Mouse (Mus musculus) embryonic facial prominence, embryonic 10.5 days (tissue): ENCODE measurements around the gene Gcnt2. TPM values are rescaled to one million over a fixed set of nuclear protein-coding genes. Genes with fewer than 3 reads are reported as not detected.
"Not testable (repeated sequence)": the region's sequence is repeated elsewhere in the genome, so short reads cannot be mapped to it uniquely, and the experiment has no call there.

Experiments
- DNase-seq: peaks from one replicate; pipeline ENCODE4 v3.0.0-alpha.2; 2017; ENCODE audit warnings: low spot score
- H3K27ac ChIP-seq: fragments of 300-500 bp; sonication (generic); replicated peaks from 2 replicates; pipeline ENCODE4 v1.5.1; 2016; ENCODE audit warnings: mild to moderate bottlenecking
- H3K27me3 ChIP-seq: fragments of 300-500 bp; sonication (generic); replicated peaks from 2 replicates; pipeline ENCODE4 v1.6.1; 2016; ENCODE audit warnings: low read depth, mild to moderate bottlenecking; ENCODE audit not compliant: poor library complexity, severe bottlenecking
- H3K36me3 ChIP-seq: fragments of 300-500 bp; sonication (generic); replicated peaks from 2 replicates; pipeline ENCODE4 v1.6.1; 2016; ENCODE audit warnings: mild to moderate bottlenecking, moderate library complexity
- H3K4me1 ChIP-seq: fragments of 300-500 bp; sonication (generic); 2 replicates; pipeline ENCODE4 v1.6.1; 2016
- H3K4me3 ChIP-seq: fragments of 300-500 bp; sonication (generic); 2 replicates; pipeline ENCODE4 v1.5.1; 2016; ENCODE audit warnings: mild to moderate bottlenecking, moderate library complexity
- H3K9me3 ChIP-seq: fragments of 300-500 bp; sonication (generic); 2 replicates; pipeline ENCODE4 v1.6.1; 2016; ENCODE audit warnings: mild to moderate bottlenecking
- WGBS: fragments of 180-500 bp; shearing (Covaris S2); methylation state at CpG from one replicate; pipeline ENCODE4 v1.1.7; 2016; 5-methylcytosine and 5-hydroxymethylcytosine counted together
- polyA plus RNA-seq: library from polyadenylated mRNA; unstranded; fragments of >200 nt; fragmentation: Nextera tagmentation; extraction: Ambion mirVana; gene quantifications from 2 replicates; pipeline ENCODE4 v1.2.1, GENCODE M21; 2016

Gcnt2 gene
- polyA plus RNA-seq, 1 experiment from 2014 or later: 2.9 TPM

GRCm38 (mm10) chr13:40877589-40877988 is 18.0 kb downstream of the Gcnt2 start:
- Histone ChIP-seq H3K4me1 (peaks cover 15% of the 10 kb centered on the region), H3K27ac (no peak overlapping the region)

GRCm38 (mm10) chr13:40880557-40880956 is 21.0 kb downstream of the Gcnt2 start:
- H3K27ac ChIP-seq: no peak overlapping the region
- no peak for DNase-seq
- no peak overlapping the region for H3K4me3 ChIP-seq
- 81% methylated on average over 8 of the region's 8 CpGs for WGBS
- H3K4me1 ChIP-seq: peaks cover 28% of the 10 kb centered on the region
- H3K36me3 ChIP-seq: no peaks in the 10 kb centered on the region
- no peaks in the 10 kb centered on the region for H3K9me3 ChIP-seq
- peaks cover 79% of the 10 kb centered on the region for H3K27me3 ChIP-seq

More at GRCm38 (mm10) chr13:40877589-40877988, 18.0 kb downstream of the Gcnt2 start:
- 82% methylated on average over 4 of the region's 4 CpGs for WGBS
- Histone ChIP-seq H3K36me3 (no peaks in the 10 kb centered on the region), H3K9me3 (0 out of 2 replicates have a peak, but pooled peaks cover 2% of the 10 kb centered on the region), H3K27me3 (peaks cover 66% of the 10 kb centered on the region), H3K4me3 (no peak overlapping the region)
- DNase-seq: no peak

- WGBS: 76% methylated on average over 5 of the region's 5 CpGs
- Histone ChIP-seq H3K36me3 (no peaks in the 10 kb centered on the region), H3K27me3 (peaks cover 76% of the 10 kb centered on the region)
These were observed 23.1 kb downstream of the Gcnt2 start for GRCm38 (mm10) chr13:40882606-40883005.

GRCm38 (mm10) chr13:40883903-40884302 is 24.3 kb downstream of the Gcnt2 start:
- Histone ChIP-seq H3K9me3 (no peaks in the 10 kb centered on the region), H3K4me1 (peaks cover 42% of the 10 kb centered on the region), H3K36me3 (no peaks in the 10 kb centered on the region), H3K27ac (no peak overlapping the region), H3K4me3 (no peak overlapping the region), H3K27me3 (peaks cover 80% of the 10 kb centered on the region)
- DNase-seq: peak; percentile 30
- WGBS: 63% methylated on average over 9 of the region's 9 CpGs

More at GRCm38 (mm10) chr13:40882606-40883005, 23.1 kb downstream of the Gcnt2 start:
- peaks cover 47% of the 10 kb centered on the region for H3K4me1 ChIP-seq
- DNase-seq: no peak
- H3K4me3 ChIP-seq: no peak overlapping the region
- no peaks in the 10 kb centered on the region for H3K9me3 ChIP-seq
- H3K27ac ChIP-seq: no peak overlapping the region

- Histone ChIP-seq H3K27me3 (peaks cover 71% of the 10 kb centered on the region), H3K36me3 (no peaks in the 10 kb centered on the region), H3K4me3 (no peak overlapping the region), H3K4me1 (peaks cover 40% of the 10 kb centered on the region), H3K9me3 (no peaks in the 10 kb centered on the region), H3K27ac (no peak overlapping the region; the same call in 1 of the 2 replicates)
- WGBS: 45% methylated on average over 5 of the region's 5 CpGs
- DNase-seq: peak; percentile 28
These were observed 25.3 kb downstream of the Gcnt2 start for GRCm38 (mm10) chr13:40884878-40885277.

- peaks cover 59% of the 10 kb centered on the region for H3K27me3 ChIP-seq
- peak overlapping the region; percentile 84; the same call in 1 of the 2 replicates for H3K27ac ChIP-seq
- no peak for DNase-seq
- H3K9me3 ChIP-seq: no peaks in the 10 kb centered on the region
- WGBS: 34% methylated on average over 10 of the region's 10 CpGs
- peak overlapping the region; percentile 53 for H3K4me3 ChIP-seq
- no peaks in the 10 kb centered on the region for H3K36me3 ChIP-seq
- H3K4me1 ChIP-seq: peaks cover 40% of the 10 kb centered on the region
These were observed 26.5 kb downstream of the Gcnt2 start for GRCm38 (mm10) chr13:40885935-40886642.

- Histone ChIP-seq H3K9me3 (no peaks in the 10 kb centered on the region), H3K27me3 (peaks cover 55% of the 10 kb centered on the region), H3K27ac (peak overlapping the region; percentile 84), H3K4me3 (peak overlapping the region; percentile 53), H3K36me3 (no peaks in the 10 kb centered on the region), H3K4me1 (peaks cover 40% of the 10 kb centered on the region)
- peak; percentile 56 for DNase-seq
- WGBS: 2% methylated on average over 22 of the region's 22 CpGs
These were observed 27.3 kb downstream of the Gcnt2 start for GRCm38 (mm10) chr13:40886643-40887381.

- 86% methylated on average over 5 of the region's 5 CpGs for WGBS
- peaks cover 35% of the 10 kb centered on the region for H3K4me1 ChIP-seq
- H3K27ac ChIP-seq: no peak overlapping the region
- H3K9me3 ChIP-seq: no peaks in the 10 kb centered on the region
- no peaks in the 10 kb centered on the region for H3K36me3 ChIP-seq
- H3K4me3 ChIP-seq: no peak overlapping the region
- peaks cover 27% of the 10 kb centered on the region for H3K27me3 ChIP-seq
- DNase-seq: no peak
These were observed 31.0 kb downstream of the Gcnt2 start for GRCm38 (mm10) chr13:40890595-40890994.

- WGBS: 91% methylated on average over 1 of the region's 1 CpGs
- not testable (repeated sequence) for H3K9me3 ChIP-seq, DNase-seq, H3K4me3 ChIP-seq, H3K27ac ChIP-seq, H3K36me3 ChIP-seq
- Histone ChIP-seq H3K27me3 (peaks cover 19% of the 10 kb centered on the region), H3K4me1 (peaks cover 28% of the 10 kb centered on the region)
These were observed 31.8 kb downstream of the Gcnt2 start for GRCm38 (mm10) chr13:40891369-40891768.

- Histone ChIP-seq H3K4me1 (peaks cover 22% of the 10 kb centered on the region), H3K9me3 (no peaks in the 10 kb centered on the region), H3K27ac (no peak overlapping the region), H3K4me3 (no peak overlapping the region), H3K27me3 (peaks cover 13% of the 10 kb centered on the region), H3K36me3 (no peaks in the 10 kb centered on the region)
- no peak for DNase-seq
- WGBS: 86% methylated on average over 7 of the region's 7 CpGs
These were observed 32.5 kb downstream of the Gcnt2 start for GRCm38 (mm10) chr13:40892043-40892442.

- Histone ChIP-seq H3K4me3 (no peak overlapping the region), H3K4me1 (peaks cover 17% of the 10 kb centered on the region), H3K9me3 (no peaks in the 10 kb centered on the region), H3K27me3 (peaks cover 11% of the 10 kb centered on the region), H3K27ac (no peak overlapping the region), H3K36me3 (no peaks in the 10 kb centered on the region)
- 79% methylated on average over 4 of the region's 4 CpGs for WGBS
- no peak for DNase-seq
These were observed 33.0 kb downstream of the Gcnt2 start for GRCm38 (mm10) chr13:40892547-40892946.

- Histone ChIP-seq H3K27ac (no peak overlapping the region), H3K36me3 (no peaks in the 10 kb centered on the region), H3K4me3 (no peak overlapping the region), H3K27me3 (peaks cover 8% of the 10 kb centered on the region), H3K4me1 (peaks cover 13% of the 10 kb centered on the region), H3K9me3 (no peaks in the 10 kb centered on the region)
- no peak for DNase-seq
- 66% methylated on average over 3 of the region's 3 CpGs for WGBS
These were observed 34.0 kb downstream of the Gcnt2 start for GRCm38 (mm10) chr13:40893573-40893972.
